Mouse (Mus musculus) small intestine, adult 2 months (tissue): ENCODE measurements at regions not wholly inside any gene's neighbourhood (a gene's known extent, or its start where the extent isn't known, plus 50 kb on each side); places are given as distances from the start of the nearest gene placed in this dataset.

Source experiments
- H3K27ac ChIP-seq: fragments of 200-500 bp; 2 replicates; pipeline ENCODE4 v1.5.1; 2012; ENCODE audit warnings: low read depth, low read length, control low read depth, inconsistent platforms; ENCODE audit not compliant: insufficient read depth
- H3K27me3 ChIP-seq: fragments of 200-500 bp; 2 replicates; pipeline ENCODE4 v1.6.1; 2012; ENCODE audit warnings: mild to moderate bottlenecking, moderate library complexity, low read length, inconsistent platforms; ENCODE audit not compliant: control insufficient read depth, insufficient read depth
- H3K36me3 ChIP-seq: fragments of 200-500 bp; 2 replicates; pipeline ENCODE4 v1.6.1; 2012; ENCODE audit warnings: mild to moderate bottlenecking, low read length, control low read depth, inconsistent platforms; ENCODE audit not compliant: control insufficient read depth, insufficient read depth
- H3K4me1 ChIP-seq: fragments of 200-500 bp; 2 replicates; pipeline ENCODE4 v1.6.1; 2012; ENCODE audit warnings: low read length, inconsistent platforms, mixed read lengths; ENCODE audit not compliant: control insufficient read depth, insufficient read depth, insufficient read length
- H3K4me3 ChIP-seq: fragments of 200-500 bp; 2 replicates; pipeline ENCODE4 v1.5.1; 2012; ENCODE audit warnings: low read depth, mild to moderate bottlenecking, control low read depth, inconsistent platforms, low read length, moderate library complexity
- CTCF ChIP-seq: fragments of 200-500 bp; IDR thresholded peaks from 2 replicates; pipeline ENCODE4 v1.5.1; 2012; ENCODE audit warnings: low read depth, mild to moderate bottlenecking, control low read depth, inconsistent platforms, low read length, moderate library complexity, mixed read lengths; ENCODE audit not compliant: insufficient replicate concordance, insufficient read length; ENCODE audit errors: extremely low read depth
- POLR2A ChIP-seq: fragments of 200-500 bp; IDR thresholded peaks from 2 replicates; pipeline ENCODE4 v1.6.1; 2012; ENCODE audit warnings: low read depth, mild to moderate bottlenecking, control low read depth, inconsistent platforms, low read length, moderate library complexity
- WGBS: fragments of 180-500 bp; shearing (Covaris S2); methylation state at CpG from one replicate; pipeline ENCODE4 v1.1.7; 2018; 5-methylcytosine and 5-hydroxymethylcytosine counted together

- 72% methylated on average over 3 of the region's 3 CpGs for whole genome bisulfite sequencing
- no peaks in the 10 kb centered on the region for H3K4me1 ChIP-seq
Measured at GRCm38 (mm10) chr3:78932975-78933374, 353.3 kb downstream of the Rapgef2 start.

GRCm38 (mm10) chr3:78919850-78920249 is 366.5 kb downstream of the Rapgef2 start:
- no peaks in the 10 kb centered on the region; the same call in 1 of the 2 replicates for H3K4me1 ChIP-seq
- H3K36me3 ChIP-seq, result no peaks in the 10 kb centered on the region
- no peak overlapping the region for H3K4me3 ChIP-seq
- no peak for TF ChIP-seq POLR2A
- WGBS, result 53% methylated on average over 6 of the region's 6 CpGs
- H3K27me3 ChIP-seq, result no peaks in the 10 kb centered on the region
- no peak overlapping the region for H3K27ac ChIP-seq

More at GRCm38 (mm10) chr3:78932975-78933374, 353.3 kb downstream of the Rapgef2 start:
- no peaks in the 10 kb centered on the region for H3K27me3 ChIP-seq
- TF ChIP-seq CTCF, result no peak
- TF ChIP-seq POLR2A, result no peak
- no peak overlapping the region for H3K4me3 ChIP-seq
- H3K36me3 ChIP-seq, result no peaks in the 10 kb centered on the region
- H3K27ac ChIP-seq, result no peak overlapping the region

- WGBS, result 12% methylated on average over 12 of the region's 12 CpGs
- H3K36me3 ChIP-seq, result no peaks in the 10 kb centered on the region
- no peak overlapping the region for H3K27ac ChIP-seq
- H3K4me1 ChIP-seq, result no peaks in the 10 kb centered on the region; the same call in 1 of the 2 replicates
- TF ChIP-seq CTCF, result peak; percentile 93; the same call in 1 of the 2 replicates
- no peak for TF ChIP-seq POLR2A
- no peaks in the 10 kb centered on the region for H3K27me3 ChIP-seq
- peak overlapping the region; percentile 44 for H3K4me3 ChIP-seq
Measured at GRCm38 (mm10) chr3:78919407-78919806, 366.9 kb downstream of the Rapgef2 start.

- TF ChIP-seq CTCF, result no peak
- TF ChIP-seq POLR2A, result no peak
- WGBS, result 66% methylated on average over 1 of the region's 1 CpGs
- H3K4me3 ChIP-seq, result no peak overlapping the region
- H3K27me3 ChIP-seq, result no peaks in the 10 kb centered on the region
- no peaks in the 10 kb centered on the region for H3K4me1 ChIP-seq
- H3K36me3 ChIP-seq, result no peaks in the 10 kb centered on the region
- H3K27ac ChIP-seq, result no peak overlapping the region
Measured at GRCm38 (mm10) chr3:78908196-78908844, 378.0 kb downstream of the Rapgef2 start.

GRCm38 (mm10) chr3:78907778-78908177 is 378.5 kb downstream of the Rapgef2 start:
- TF ChIP-seq CTCF (no peak), POLR2A (no peak)
- no peaks in the 10 kb centered on the region for H3K36me3 ChIP-seq

GRCm38 (mm10) chr3:78901838-78902484 is 384.4 kb downstream of the Rapgef2 start:
- Histone ChIP-seq H3K4me3 (no peak overlapping the region), H3K27me3 (no peaks in the 10 kb centered on the region), H3K36me3 (no peaks in the 10 kb centered on the region), H3K4me1 (no peaks in the 10 kb centered on the region), H3K27ac (no peak overlapping the region)
- 37% methylated on average over 4 of the region's 4 CpGs for WGBS
- TF ChIP-seq CTCF, result no peak
- TF ChIP-seq POLR2A, result no peak

More at GRCm38 (mm10) chr3:78907778-78908177, 378.5 kb downstream of the Rapgef2 start:
- no peak overlapping the region for H3K4me3 ChIP-seq
- no peaks in the 10 kb centered on the region for H3K27me3 ChIP-seq
- H3K4me1 ChIP-seq, result no peaks in the 10 kb centered on the region
- H3K27ac ChIP-seq, result no peak overlapping the region
- WGBS, result 89% methylated on average over 7 of the region's 7 CpGs

GRCm38 (mm10) chr3:78901016-78901837 is 385.1 kb downstream of the Rapgef2 start:
- Histone ChIP-seq H3K27me3 (no peaks in the 10 kb centered on the region), H3K4me1 (no peaks in the 10 kb centered on the region), H3K4me3 (no peak overlapping the region), H3K27ac (no peak overlapping the region), H3K36me3 (no peaks in the 10 kb centered on the region)
- WGBS, result 19% methylated on average over 11 of the region's 11 CpGs
- no peak for TF ChIP-seq CTCF
- no peak for TF ChIP-seq POLR2A
